Mouse (Mus musculus): Measurements from ENCODE around the gene Glra1. TPM values are rescaled to one million over a fixed set of nuclear protein-coding genes. Genes with fewer than 3 reads are reported as not detected.

Glra1 gene
- total RNA-seq, 2 experiments from 2014 or later: 1.6 to 2.0 TPM

Small RNA genes within 50 kb of the gene (microRNA-seq; reads per million reads assigned to microRNA genes)
- 0 reads per million in 2 experiments for gene Mir7652

Other genes starting within 250 kb of the Glra1 start
- gene Sparc, start 185.0 kb downstream of the Glra1 start, total RNA-seq (2021): 100 to 1,000 TPM; 275 to 297 TPM
- 100 to 1,000 TPM in 1 of 2 experiments, 10 to 100 TPM in 1; 98.7 to 111 TPM for gene Atox1, start 147.0 kb downstream of the Glra1 start, total RNA-seq (2021)
- gene G3bp1, start 138.5 kb downstream of the Glra1 start, total RNA-seq (2021): 10 to 100 TPM; 34.1 to 34.4 TPM

All from left cerebral cortex, postnatal 25 days (tissue).